Mouse (Mus musculus) limb, embryonic 15.5 days (tissue): ENCODE results near the gene Arfgef3. TPM values are rescaled to one million over a fixed set of nuclear protein-coding genes. Genes with fewer than 3 reads are reported as not detected.

Experiments
- ATAC-seq: fragments of 200-750 bp; cut with Nextera tagmentation; 2 replicates; pipeline ENCODE4 v1.8.0; 2017; ENCODE audit warnings: low read depth, moderate TSS enrichment; ENCODE audit not compliant: insufficient number of reproducible peaks, low FRiP score, low TSS enrichment
- H3K27ac ChIP-seq: fragments of 300-500 bp; sonication (generic); 2 replicates; pipeline ENCODE4 v1.5.1; 2015; ENCODE audit warnings: moderate library complexity, mild to moderate bottlenecking, inconsistent platforms
- H3K27me3 ChIP-seq: fragments of 300-500 bp; sonication (generic); 2 replicates; pipeline ENCODE4 v1.6.1; 2015; ENCODE audit warnings: inconsistent platforms
- H3K36me3 ChIP-seq: fragments of 300-500 bp; sonication (generic); 2 replicates; pipeline ENCODE4 v1.6.1; 2015; ENCODE audit warnings: inconsistent platforms
- H3K4me1 ChIP-seq: fragments of 300-500 bp; sonication (generic); 2 replicates; pipeline ENCODE4 v1.6.1; 2015; ENCODE audit warnings: inconsistent platforms
- H3K4me2 ChIP-seq: fragments of 300-500 bp; sonication (generic); 2 replicates; pipeline ENCODE4 v1.6.1; 2015; ENCODE audit warnings: mild to moderate bottlenecking, inconsistent platforms
- H3K4me3 ChIP-seq: fragments of 300-500 bp; sonication (generic); 2 replicates; pipeline ENCODE4 v1.5.1; 2015; ENCODE audit warnings: mild to moderate bottlenecking, inconsistent platforms
- H3K9ac ChIP-seq: fragments of 300-500 bp; sonication (generic); 2 replicates; pipeline ENCODE4 v1.6.1; 2015; ENCODE audit warnings: inconsistent platforms
- H3K9me3 ChIP-seq: fragments of 300-500 bp; sonication (generic); 2 replicates; pipeline ENCODE4 v1.6.1; 2016; ENCODE audit warnings: inconsistent platforms
- WGBS: fragments of 180-500 bp; shearing (Covaris S2); methylation state at CpG from one replicate; pipeline ENCODE4 v1.1.7; 2015; 5-methylcytosine and 5-hydroxymethylcytosine counted together
- polyA plus RNA-seq: library from polyadenylated mRNA; unstranded; fragments of >200 nt; fragmentation: Nextera tagmentation; extraction: Ambion mirVana; gene quantifications from 2 replicates; pipeline ENCODE4 v1.2.1, GENCODE M21; 2015

The Arfgef3 gene
- polyA plus RNA-seq, 1 experiment from 2014 or later, result 1.2 TPM

DNA sequence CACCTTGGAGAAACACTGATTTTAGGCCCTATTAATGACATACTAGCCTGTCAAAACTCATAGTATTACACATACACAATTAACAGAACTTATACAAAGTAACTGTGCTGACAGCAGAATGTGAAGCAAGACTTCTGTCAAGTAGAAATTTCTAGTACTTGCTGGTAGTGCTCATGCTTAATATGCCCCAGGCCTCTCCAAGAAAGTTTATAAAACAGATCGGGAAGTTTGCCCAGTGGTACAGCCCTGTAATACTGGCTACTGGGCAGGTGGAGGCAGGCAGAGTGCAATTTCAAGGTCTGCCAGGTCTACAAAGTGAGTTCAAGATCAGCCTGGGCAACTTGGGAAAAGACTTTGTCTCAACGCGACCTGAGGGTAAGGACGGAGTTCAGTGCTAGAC is 32.3 kb downstream of the Arfgef3 start:
- Histone ChIP-seq H3K27ac (peak overlapping the region; percentile 29; the same call in 1 of the 2 replicates), H3K27me3 (no peaks in the 10 kb centered on the region), H3K9ac (no peak overlapping the region), H3K36me3 (no peaks in the 10 kb centered on the region), H3K9me3 (no peaks in the 10 kb centered on the region), H3K4me2 (no peak overlapping the region), H3K4me1 (peaks cover 7% of the 10 kb centered on the region), H3K4me3 (no peak overlapping the region)
- no peak for ATAC-seq
- 66% methylated on average over 4 of the region's 4 CpGs for WGBS

DNA sequence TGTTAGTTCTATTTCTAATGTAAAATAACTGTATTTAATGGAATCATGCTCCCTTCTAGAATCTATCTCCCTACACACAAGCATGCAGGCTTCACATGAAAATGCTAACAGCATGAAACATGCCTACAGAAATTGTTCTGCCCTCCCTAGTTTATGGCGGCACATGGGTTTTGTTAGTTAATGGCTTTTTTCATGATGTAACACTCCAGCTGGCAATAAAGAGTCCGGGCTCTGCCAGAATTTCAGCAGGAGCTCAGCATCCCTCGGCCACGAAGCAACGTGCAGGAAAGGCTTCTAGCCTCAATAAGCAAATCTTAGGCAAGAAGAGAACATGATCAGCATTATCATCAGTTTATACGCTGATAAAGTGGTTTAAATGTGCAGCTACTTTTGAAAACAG is 32.8 kb downstream of the Arfgef3 start:
- H3K4me1 ChIP-seq, result peaks cover 7% of the 10 kb centered on the region
- no peaks in the 10 kb centered on the region for H3K36me3 ChIP-seq
- no peak overlapping the region for H3K4me3 ChIP-seq
- H3K9ac ChIP-seq, result no peak overlapping the region
- WGBS, result 28% methylated on average over 6 of the region's 6 CpGs
- H3K27ac ChIP-seq, result peak overlapping the region; percentile 29; the same call in 1 of the 2 replicates
- H3K27me3 ChIP-seq, result no peaks in the 10 kb centered on the region
- no peaks in the 10 kb centered on the region for H3K9me3 ChIP-seq
- no peak for ATAC-seq
- H3K4me2 ChIP-seq, result no peak overlapping the region

DNA sequence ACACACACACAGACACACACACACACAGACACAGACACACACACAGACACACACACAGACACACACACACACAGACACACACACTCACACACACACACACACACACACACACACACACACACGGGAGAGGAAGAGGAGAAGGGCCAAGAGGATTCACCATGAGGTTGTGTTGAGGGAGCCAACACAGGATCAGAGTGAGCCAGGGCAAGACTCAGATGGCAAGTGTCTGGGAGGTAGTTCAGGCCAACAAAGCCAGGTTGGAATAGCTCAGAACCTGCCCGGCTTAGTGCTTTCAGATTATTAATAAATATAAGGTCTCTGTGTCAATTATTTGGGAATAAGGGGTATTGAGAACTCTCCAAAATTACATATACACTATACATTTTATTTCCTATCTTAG is 33.9 kb downstream of the Arfgef3 start:
- H3K4me3 ChIP-seq, result no peak overlapping the region
- H3K9ac ChIP-seq, result no peak overlapping the region
- no peaks in the 10 kb centered on the region for H3K36me3 ChIP-seq
- H3K9me3 ChIP-seq, result no peaks in the 10 kb centered on the region
- no peaks in the 10 kb centered on the region for H3K27me3 ChIP-seq
- H3K4me1 ChIP-seq, result peaks cover 7% of the 10 kb centered on the region
- no peak for ATAC-seq
- WGBS, result 92% methylated on average over 2 of the region's 2 CpGs
- H3K27ac ChIP-seq, result no peak overlapping the region
- no peak overlapping the region for H3K4me2 ChIP-seq

DNA sequence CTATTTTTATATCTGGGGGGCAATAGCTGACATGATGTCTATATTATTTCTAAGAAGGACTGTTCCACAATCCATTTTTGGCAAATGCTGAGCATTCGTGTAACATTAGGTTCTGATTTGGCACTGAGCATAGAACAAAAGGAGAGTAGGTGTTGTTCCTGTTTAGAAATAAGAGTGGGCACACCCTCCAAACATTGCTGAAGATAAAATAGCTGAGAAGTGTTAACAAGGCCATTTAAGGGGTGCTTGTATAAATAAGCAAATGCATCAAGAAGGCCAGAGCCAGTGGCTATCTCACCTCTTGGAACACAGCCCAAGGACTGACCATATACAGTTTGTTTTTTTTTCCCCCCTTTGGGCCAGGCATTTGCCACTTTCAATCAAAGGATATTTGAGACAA is 35.1 kb downstream of the Arfgef3 start:
- H3K9me3 ChIP-seq, result no peaks in the 10 kb centered on the region
- H3K4me1 ChIP-seq, result peaks cover 7% of the 10 kb centered on the region
- WGBS, result 64% methylated on average over 1 of the region's 1 CpGs
- H3K4me3 ChIP-seq, result no peak overlapping the region
- no peaks in the 10 kb centered on the region for H3K27me3 ChIP-seq
- no peaks in the 10 kb centered on the region for H3K36me3 ChIP-seq
- H3K9ac ChIP-seq, result no peak overlapping the region
- no peak overlapping the region for H3K27ac ChIP-seq
- no peak for ATAC-seq
- no peak overlapping the region for H3K4me2 ChIP-seq

DNA sequence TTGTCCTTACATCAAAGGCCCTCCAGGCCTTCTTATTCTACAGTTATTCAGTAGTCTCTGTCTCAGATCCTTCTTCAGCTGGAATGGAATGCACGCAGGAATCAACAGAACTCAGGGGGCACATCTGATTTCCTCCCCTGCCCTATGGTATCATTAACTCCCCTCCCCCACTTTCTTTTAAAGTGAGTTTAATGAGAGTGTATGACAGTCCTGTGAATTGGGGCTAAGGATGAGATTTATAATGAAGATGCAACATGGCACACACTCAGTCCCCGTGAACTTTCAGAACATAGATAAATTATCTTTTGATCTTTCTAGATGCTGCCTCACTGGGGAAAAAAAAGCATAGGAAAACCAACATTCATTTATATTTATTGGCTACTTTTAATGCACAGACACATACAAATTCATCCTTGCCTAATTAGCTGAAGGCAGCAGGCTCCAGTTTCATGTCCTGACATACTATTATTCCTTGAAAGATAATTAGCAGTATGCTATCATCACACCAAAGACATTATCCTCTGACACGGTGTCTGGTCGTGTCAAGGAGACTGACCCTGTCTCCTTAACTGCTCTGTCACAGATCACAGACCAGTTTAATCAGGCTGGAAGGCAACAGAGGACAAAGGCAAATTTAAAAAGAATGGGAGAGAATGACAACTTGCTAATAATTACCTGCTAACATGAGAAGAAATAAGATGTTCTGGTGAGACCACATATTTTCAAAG is 39.2 kb downstream of the Arfgef3 start:
- Histone ChIP-seq H3K9me3 (no peaks in the 10 kb centered on the region), H3K27ac (no peak overlapping the region), H3K27me3 (no peaks in the 10 kb centered on the region), H3K9ac (no peak overlapping the region), H3K36me3 (no peaks in the 10 kb centered on the region), H3K4me1 (no peaks in the 10 kb centered on the region), H3K4me2 (no peak overlapping the region), H3K4me3 (no peak overlapping the region)
- no peak for ATAC-seq
- 55% methylated on average over 4 of the region's 4 CpGs for WGBS

DNA sequence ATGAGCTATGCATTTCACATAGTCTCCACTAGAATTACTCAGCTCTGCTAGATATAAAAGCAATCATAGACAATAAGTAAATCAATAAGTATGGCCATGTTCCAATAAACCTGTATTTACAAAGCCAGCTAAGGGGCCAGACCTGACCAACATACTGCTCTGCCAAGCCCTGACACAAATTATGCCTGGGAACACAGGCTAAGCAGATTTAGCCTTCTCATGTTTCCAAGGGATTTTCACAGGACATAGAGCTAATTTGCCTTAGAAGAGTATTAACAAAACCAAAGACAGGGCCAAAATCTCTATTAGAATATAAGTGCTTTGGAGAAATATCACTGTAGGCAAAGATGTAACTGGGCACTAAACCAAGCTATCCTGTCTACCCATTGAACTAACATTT is 42.2 kb downstream of the Arfgef3 start:
- Histone ChIP-seq H3K9ac (no peak overlapping the region), H3K4me3 (no peak overlapping the region), H3K9me3 (no peaks in the 10 kb centered on the region), H3K4me2 (no peak overlapping the region), H3K36me3 (no peaks in the 10 kb centered on the region), H3K27me3 (no peaks in the 10 kb centered on the region), H3K27ac (no peak overlapping the region), H3K4me1 (no peaks in the 10 kb centered on the region)
- ATAC-seq, result no peak

DNA sequence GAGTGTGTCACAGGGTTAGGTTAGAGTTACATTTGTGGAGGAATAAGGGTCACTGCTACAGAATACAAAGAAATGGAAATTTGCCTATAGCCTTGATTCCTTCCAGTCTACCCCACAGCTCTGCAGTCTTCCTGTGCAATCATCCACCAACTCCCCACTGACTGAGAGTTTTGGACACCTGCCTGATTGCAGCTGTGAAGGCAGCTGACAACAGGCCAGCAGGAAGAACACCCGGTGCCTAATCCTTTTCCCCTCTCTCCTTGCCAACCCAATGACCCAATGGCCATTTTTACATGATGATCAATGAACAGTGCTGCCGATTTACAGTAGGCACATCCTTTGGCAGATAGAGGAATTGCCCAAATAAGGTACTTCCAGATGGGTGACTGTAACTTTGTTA is 43.6 kb downstream of the Arfgef3 start:
- ATAC-seq, result no peak

DNA sequence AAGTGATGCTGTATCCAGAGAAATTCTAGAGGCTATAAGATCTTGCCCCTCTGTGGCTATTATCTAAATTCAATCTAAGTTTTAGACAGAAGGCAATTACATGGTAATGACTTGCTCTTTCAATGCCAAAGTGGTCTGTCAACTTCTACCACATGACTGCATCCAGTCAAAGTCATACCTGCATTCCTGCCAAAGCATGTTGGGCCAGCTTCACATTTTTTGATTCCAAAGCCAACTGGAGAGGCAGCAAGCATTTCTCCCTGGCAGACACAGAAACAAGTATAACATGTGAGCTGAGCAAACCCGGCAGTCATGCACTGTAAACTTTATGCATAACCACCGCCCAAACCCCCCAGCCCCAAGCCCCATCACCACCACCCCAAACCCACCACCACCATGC is 44.6 kb downstream of the Arfgef3 start:
- ATAC-seq, result no peak
- no peak overlapping the region for H3K9ac ChIP-seq
- no peak overlapping the region for H3K27ac ChIP-seq
- no peaks in the 10 kb centered on the region for H3K9me3 ChIP-seq
- H3K4me3 ChIP-seq, result no peak overlapping the region
- no peaks in the 10 kb centered on the region for H3K27me3 ChIP-seq
- WGBS, result 83% methylated on average over 2 of the region's 2 CpGs
- no peaks in the 10 kb centered on the region for H3K4me1 ChIP-seq
- no peak overlapping the region for H3K4me2 ChIP-seq
- H3K36me3 ChIP-seq, result no peaks in the 10 kb centered on the region

More for the DNA sequence above, 43.6 kb downstream of the Arfgef3 start:
- WGBS, result 62% methylated on average over 2 of the region's 2 CpGs
- no peaks in the 10 kb centered on the region for H3K9me3 ChIP-seq
- H3K27ac ChIP-seq, result no peak overlapping the region
- H3K4me3 ChIP-seq, result no peak overlapping the region
- H3K9ac ChIP-seq, result no peak overlapping the region
- no peaks in the 10 kb centered on the region for H3K27me3 ChIP-seq
- no peak overlapping the region for H3K4me2 ChIP-seq
- H3K4me1 ChIP-seq, result no peaks in the 10 kb centered on the region
- no peaks in the 10 kb centered on the region for H3K36me3 ChIP-seq

DNA sequence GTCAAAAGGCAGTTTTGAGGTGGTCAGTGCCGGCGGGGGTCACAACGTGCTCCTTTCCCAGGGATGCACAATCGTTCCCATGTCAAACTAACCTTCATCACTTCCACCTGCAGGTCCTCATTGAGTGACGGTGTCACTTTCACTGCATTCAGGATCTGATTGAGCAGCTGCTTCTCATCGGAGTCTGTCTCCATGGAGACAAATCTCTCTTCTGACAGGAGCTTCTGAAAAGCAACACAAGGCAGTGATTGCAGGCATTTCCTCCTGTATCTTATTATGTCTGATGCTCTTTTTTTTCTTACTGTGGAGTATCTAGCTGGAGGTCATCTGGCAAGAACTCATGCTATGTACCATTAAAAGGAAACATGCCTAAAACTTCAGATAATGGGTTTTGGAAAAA is 47.3 kb downstream of the Arfgef3 start:
- no peak for ATAC-seq

DNA sequence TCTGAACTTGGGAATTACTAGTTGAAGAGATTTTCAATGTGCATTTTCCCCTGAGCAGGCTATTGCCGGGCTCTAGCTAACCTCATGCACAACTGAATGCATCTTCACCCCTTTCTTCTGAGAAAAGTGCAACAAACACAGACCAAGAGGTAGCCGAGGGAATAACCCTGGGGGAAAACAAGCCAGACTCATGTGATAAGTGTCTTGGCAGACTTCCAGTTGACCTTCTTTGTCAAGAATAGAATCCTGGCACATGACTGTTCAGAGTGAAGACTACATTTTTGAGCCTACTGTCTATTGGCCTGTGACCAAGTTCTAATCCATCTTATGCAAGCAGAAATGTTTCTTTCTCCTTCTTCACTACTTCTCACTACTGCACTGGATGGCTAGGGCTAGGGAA is 55.5 kb downstream of the Arfgef3 start:
- H3K4me2 ChIP-seq, result no peak overlapping the region
- no peaks in the 10 kb centered on the region for H3K4me1 ChIP-seq
- H3K27ac ChIP-seq, result no peak overlapping the region
- H3K9ac ChIP-seq, result no peak overlapping the region
- no peaks in the 10 kb centered on the region for H3K36me3 ChIP-seq
- H3K27me3 ChIP-seq, result no peaks in the 10 kb centered on the region
- H3K4me3 ChIP-seq, result no peak overlapping the region
- no peaks in the 10 kb centered on the region for H3K9me3 ChIP-seq
- no peak for ATAC-seq
- 37% methylated on average over 2 of the region's 2 CpGs for WGBS

More for the DNA sequence above, 47.3 kb downstream of the Arfgef3 start:
- H3K36me3 ChIP-seq, result no peaks in the 10 kb centered on the region
- H3K9ac ChIP-seq, result no peak overlapping the region
- no peak overlapping the region for H3K27ac ChIP-seq
- H3K9me3 ChIP-seq, result no peaks in the 10 kb centered on the region
- H3K4me1 ChIP-seq, result no peaks in the 10 kb centered on the region
- no peak overlapping the region for H3K4me3 ChIP-seq
- H3K4me2 ChIP-seq, result no peak overlapping the region
- 74% methylated on average over 6 of the region's 6 CpGs for WGBS
- no peaks in the 10 kb centered on the region for H3K27me3 ChIP-seq

DNA sequence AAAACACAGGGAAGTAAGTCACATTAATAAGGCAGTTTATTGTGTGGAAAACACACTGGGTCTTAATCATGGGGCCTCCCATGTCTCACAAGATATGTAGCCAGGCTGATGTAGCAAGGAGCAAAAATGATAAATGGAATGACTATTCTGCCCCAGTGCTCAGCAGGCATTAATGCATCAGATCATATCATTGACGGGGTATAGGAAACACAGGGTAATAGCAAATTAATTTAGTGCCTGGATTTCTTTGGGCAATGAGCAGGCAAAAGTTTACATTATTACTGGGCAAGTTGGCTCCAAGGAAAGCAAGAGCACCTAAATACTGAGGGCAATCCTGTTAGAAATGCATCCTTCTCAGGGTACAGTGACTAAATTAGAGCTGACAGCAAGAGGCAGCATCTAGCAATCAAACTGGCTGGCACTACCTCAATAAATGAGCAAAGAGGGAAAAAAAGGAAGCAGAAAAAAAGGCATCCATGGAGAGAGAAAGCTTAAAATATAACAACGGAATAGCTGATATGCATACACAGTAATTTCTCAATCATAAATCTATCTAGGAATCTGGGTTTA is 62.3 kb downstream of the Arfgef3 start:
- no peak overlapping the region for H3K9ac ChIP-seq
- no peaks in the 10 kb centered on the region for H3K9me3 ChIP-seq
- no peak overlapping the region for H3K4me2 ChIP-seq
- no peaks in the 10 kb centered on the region for H3K27me3 ChIP-seq
- H3K4me3 ChIP-seq, result no peak overlapping the region
- H3K36me3 ChIP-seq, result no peaks in the 10 kb centered on the region
- WGBS, result 87% methylated on average over 2 of the region's 2 CpGs
- H3K27ac ChIP-seq, result no peak overlapping the region
- no peaks in the 10 kb centered on the region for H3K4me1 ChIP-seq
- ATAC-seq, result no peak

DNA sequence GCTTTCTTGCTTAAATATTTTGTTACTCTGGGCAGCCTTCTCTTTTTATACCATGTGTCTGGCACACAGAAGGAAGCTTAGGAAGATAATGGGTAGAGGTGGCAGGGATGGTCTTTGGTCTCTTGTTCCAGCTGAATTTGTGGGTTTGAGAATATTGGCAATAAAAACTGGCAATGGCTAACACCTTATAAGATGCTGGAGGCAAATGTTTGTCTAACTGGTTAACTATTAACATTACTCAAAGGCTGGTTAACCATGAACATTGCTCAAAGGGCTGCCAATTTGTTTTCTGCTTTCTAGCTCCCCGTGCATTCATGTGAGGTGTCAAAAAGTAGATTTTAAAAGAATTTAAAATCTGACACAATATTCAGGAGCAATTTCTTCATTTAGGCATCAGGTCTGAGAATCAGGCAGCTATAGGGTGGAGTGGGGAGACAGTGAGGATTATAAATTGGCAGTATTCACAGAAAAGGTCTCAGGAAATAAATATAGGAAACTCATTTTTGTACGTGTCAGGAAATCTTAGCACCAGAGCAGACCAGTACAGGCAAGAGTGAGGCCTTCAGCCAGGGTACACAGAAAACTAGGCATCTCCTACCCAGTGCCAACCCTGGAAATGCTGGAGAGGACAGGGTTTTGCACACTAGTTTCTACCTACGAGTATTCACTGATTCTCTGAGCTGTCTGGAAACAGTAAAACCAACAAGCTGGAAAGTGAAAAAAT is 62.9 kb downstream of the Arfgef3 start:
- ATAC-seq, result no peak
- Histone ChIP-seq H3K9ac (no peak overlapping the region), H3K4me2 (no peak overlapping the region), H3K36me3 (no peaks in the 10 kb centered on the region), H3K27me3 (no peaks in the 10 kb centered on the region), H3K9me3 (no peaks in the 10 kb centered on the region), H3K4me3 (no peak overlapping the region), H3K27ac (no peak overlapping the region), H3K4me1 (no peaks in the 10 kb centered on the region)
- WGBS, result 63% methylated on average over 3 of the region's 3 CpGs
